Mouse (Mus musculus): ENCODE data around the gene Glce.

The Glce gene

GRCm38 (mm10) chr9:62122508-62123215, at the start of gene Glce:
Glce (minus strand) TSS chr9:62122655.
- DNase-seq (ENCODE audit: extremely low spot score) = peak; percentile 99

GRCm38 (mm10) chr9:62172239-62172638, 49.8 kb upstream of the Glce start:
- no peak for DNase-seq (ENCODE audit: extremely low spot score)

- no peak for DNase-seq (ENCODE audit: extremely low spot score)
Observed at GRCm38 (mm10) chr9:62170921-62171320, 48.5 kb upstream of the Glce start.

- no peak for DNase-seq (ENCODE audit: extremely low spot score)
Observed at GRCm38 (mm10) chr9:62166621-62167020, 44.2 kb upstream of the Glce start.

- DNase-seq (ENCODE audit: extremely low spot score) = no peak
Observed at GRCm38 (mm10) chr9:62166186-62166585, 43.7 kb upstream of the Glce start.

- DNase-seq (ENCODE audit: extremely low spot score) = peak; percentile 53
Observed at GRCm38 (mm10) chr9:62162889-62163291, 40.4 kb upstream of the Glce start.

- DNase-seq (ENCODE audit: extremely low spot score) = no peak
Observed at GRCm38 (mm10) chr9:62160788-62161187, 38.3 kb upstream of the Glce start.

GRCm38 (mm10) chr9:62158746-62159145, 36.3 kb upstream of the Glce start:
- no peak for DNase-seq (ENCODE audit: extremely low spot score)

- DNase-seq (ENCODE audit: extremely low spot score) = no peak
Observed at GRCm38 (mm10) chr9:62155821-62156220, 33.4 kb upstream of the Glce start.

GRCm38 (mm10) chr9:62155400-62155799, 32.9 kb upstream of the Glce start:
- no peak for DNase-seq (ENCODE audit: extremely low spot score)

- DNase-seq (ENCODE audit: extremely low spot score) = no peak
Observed at GRCm38 (mm10) chr9:62154956-62155355, 32.5 kb upstream of the Glce start.

- no peak for DNase-seq (ENCODE audit: extremely low spot score)
Observed at GRCm38 (mm10) chr9:62154551-62154950, 32.1 kb upstream of the Glce start.

GRCm38 (mm10) chr9:62153263-62153662, 30.8 kb upstream of the Glce start:
- no peak for DNase-seq (ENCODE audit: extremely low spot score)

GRCm38 (mm10) chr9:62152506-62152905, 30.1 kb upstream of the Glce start:
- no peak for DNase-seq (ENCODE audit: extremely low spot score)

GRCm38 (mm10) chr9:62145198-62145597, 22.7 kb upstream of the Glce start:
- no peak for DNase-seq (ENCODE audit: extremely low spot score)

GRCm38 (mm10) chr9:62143428-62143827, 21.0 kb upstream of the Glce start:
- DNase-seq (ENCODE audit: extremely low spot score) = no peak

- no peak for DNase-seq (ENCODE audit: extremely low spot score)
Observed at GRCm38 (mm10) chr9:62139027-62139426, 16.6 kb upstream of the Glce start.

- DNase-seq (ENCODE audit: extremely low spot score) = no peak
Observed at GRCm38 (mm10) chr9:62137259-62137658, 14.8 kb upstream of the Glce start.

- DNase-seq (ENCODE audit: extremely low spot score) = no peak
Observed at GRCm38 (mm10) chr9:62132005-62132782, 9.7 kb upstream of the Glce start.

GRCm38 (mm10) chr9:62130746-62131145, 8.3 kb upstream of the Glce start:
- no peak for DNase-seq (ENCODE audit: extremely low spot score)

- no peak for DNase-seq (ENCODE audit: extremely low spot score)
Observed at GRCm38 (mm10) chr9:62128056-62128455, 5.6 kb upstream of the Glce start.

GRCm38 (mm10) chr9:62125986-62126575, 3.6 kb upstream of the Glce start:
- DNase-seq (ENCODE audit: extremely low spot score) = no peak

- no peak for DNase-seq (ENCODE audit: extremely low spot score)
Observed at GRCm38 (mm10) chr9:62124266-62124665, 1.8 kb upstream of the Glce start.

Measured in embryo, embryonic 9.5 days (tissue).